Mouse (Mus musculus) spleen, adult 2 months (tissue): ENCODE data around the gene Ankrd39.

Experiments used
- CTCF ChIP-seq: fragments of 200-500 bp; IDR thresholded peaks from 2 replicates; pipeline ENCODE4 v1.5.1; 2011; ENCODE audit warnings: mild to moderate bottlenecking, inconsistent platforms; ENCODE audit not compliant: insufficient read depth, insufficient read length, insufficient replicate concordance; ENCODE audit errors: extremely low read depth
- POLR2A ChIP-seq: fragments of 200-500 bp; IDR thresholded peaks from 2 replicates; pipeline ENCODE4 v1.6.1; 2011; ENCODE audit warnings: low read depth, low read length, inconsistent platforms

DNA sequence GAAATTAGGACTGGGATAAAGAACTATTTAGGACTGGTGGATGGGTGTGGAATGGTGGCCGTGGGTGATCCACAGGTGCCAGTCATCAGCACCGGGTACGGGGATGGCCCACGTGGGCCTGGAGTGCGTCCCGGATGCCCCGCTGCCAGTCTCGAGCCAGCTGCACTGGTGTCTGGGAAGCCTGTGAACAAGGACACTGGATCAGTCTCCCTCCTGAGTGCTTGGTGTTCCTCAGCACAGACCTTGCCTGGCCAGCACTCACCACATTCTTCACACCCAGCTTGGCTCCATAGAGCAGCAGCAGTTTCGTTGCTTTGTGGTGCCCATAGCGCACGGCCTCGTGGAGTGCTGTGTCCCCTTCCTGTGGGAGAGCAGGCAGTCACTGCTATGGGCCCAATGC lies 15.8 kb downstream of the Ankrd39 start:
- no peak for TF ChIP-seq CTCF
- TF ChIP-seq POLR2A, result no peak
